Mouse (Mus musculus) testis, adult 10 weeks (tissue): Measurements from ENCODE around the gene Cpa3. TPM values are rescaled to one million over a fixed set of nuclear protein-coding genes. Genes with fewer than 3 reads are reported as not detected.

Experiments used
- polyA plus RNA-seq: library from polyadenylated mRNA; stranded (reverse); fragments of 350-450 nt; fragmentation: Illumina TruSeq; extraction: RNeasy Lipid Tissue Mini Kit (QIAGEN cat#74804); gene quantifications from one replicate; pipeline ENCODE4 v1.2.3, GENCODE M21; 2014; ENCODE audit warnings: low read depth, low replicate concordance

Cpa3 gene
- polyA plus RNA-seq = 1.1 TPM

DNA sequence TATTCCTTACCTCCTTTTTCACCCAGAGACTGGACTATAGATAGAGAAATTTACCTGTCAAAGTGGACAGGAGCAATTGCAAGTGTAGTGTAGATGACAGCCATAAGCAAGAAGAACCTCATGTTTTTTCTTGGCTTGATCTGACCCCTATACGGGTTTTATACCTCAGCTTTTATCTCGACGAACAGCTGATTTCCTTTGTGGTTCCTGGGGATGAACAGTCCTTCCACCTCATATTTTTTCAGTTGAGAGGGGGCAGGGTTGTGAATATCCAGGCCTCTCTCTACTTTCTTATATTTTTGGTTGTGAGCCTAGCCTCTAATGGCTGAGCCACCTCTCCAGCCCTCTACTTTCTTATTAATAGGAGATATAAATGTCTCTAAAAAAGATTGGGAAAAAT lies at the start of gene Cpa3:
TSS of gene Cpa3 (minus strand) at position 132 of the 400 bp plus-strand sequence.

GRCm38 (mm10) chr3:20275633-20276032 lies 33.7 kb upstream of the Cpa3 start, which contains the start of gene Cpb1:
Gene Cpb1 (minus strand): TSS chr3:20275733.

Other genes with a start within 250 kb of the Cpa3 start
- gene Hps3, start 206.9 kb downstream of the Cpa3 start, polyA plus RNA-seq = 11.0 TPM
- 13.5 TPM for gene Hltf, start 184.4 kb downstream of the Cpa3 start, polyA plus RNA-seq
- gene Gyg, start 86.9 kb downstream of the Cpa3 start, polyA plus RNA-seq = 9.3 TPM
- 0.45 TPM for gene Cpb1, start 33.6 kb upstream of the Cpa3 start, polyA plus RNA-seq
- 0.91 TPM for gene Agtr1b, start 125.0 kb upstream of the Cpa3 start, polyA plus RNA-seq